Mouse (Mus musculus) adrenal gland, adult 2 months (tissue): ENCODE data around the gene Naaa. TPM values are rescaled to one million over a fixed set of nuclear protein-coding genes. Genes with fewer than 3 reads are reported as not detected.

Experiments used
- DNase-seq: peaks from one replicate; pipeline ENCODE4 v3.0.0; 2021
- long read RNA-seq: library from polyadenylated mRNA; stranded (forward); transcript quantifications from one replicate; pipeline ENCODE4 v2.0.0, GENCODE M21; 2021
- polyA plus RNA-seq: library from polyadenylated mRNA; depleted of rRNA; stranded (reverse); fragments of >200 nt; gene quantifications from 2 replicates; pipeline ENCODE4 v1.2.3, GENCODE M21; 2012; rRNA removed
- total RNA-seq, 2 experiments: library from RNA; stranded (reverse); gene quantifications; 2 replicates each; pipeline ENCODE4 v1.2.3; 2021

The Naaa gene
- total RNA-seq (10 to 100 TPM; 20.1 to 29.4 TPM), polyA plus RNA-seq (33.6 and 42.7 TPM in 2 replicates)
- long read RNA-seq, transcript Naaa-201 (11 exons, 2,414 nt) = major isoform, 12 of 14 reads
- long read RNA-seq, partial matches to known transcripts = 1 of 14 reads
- long read RNA-seq, other reads (novel, unspliced or antisense) = 1 of 14 reads

DNA sequence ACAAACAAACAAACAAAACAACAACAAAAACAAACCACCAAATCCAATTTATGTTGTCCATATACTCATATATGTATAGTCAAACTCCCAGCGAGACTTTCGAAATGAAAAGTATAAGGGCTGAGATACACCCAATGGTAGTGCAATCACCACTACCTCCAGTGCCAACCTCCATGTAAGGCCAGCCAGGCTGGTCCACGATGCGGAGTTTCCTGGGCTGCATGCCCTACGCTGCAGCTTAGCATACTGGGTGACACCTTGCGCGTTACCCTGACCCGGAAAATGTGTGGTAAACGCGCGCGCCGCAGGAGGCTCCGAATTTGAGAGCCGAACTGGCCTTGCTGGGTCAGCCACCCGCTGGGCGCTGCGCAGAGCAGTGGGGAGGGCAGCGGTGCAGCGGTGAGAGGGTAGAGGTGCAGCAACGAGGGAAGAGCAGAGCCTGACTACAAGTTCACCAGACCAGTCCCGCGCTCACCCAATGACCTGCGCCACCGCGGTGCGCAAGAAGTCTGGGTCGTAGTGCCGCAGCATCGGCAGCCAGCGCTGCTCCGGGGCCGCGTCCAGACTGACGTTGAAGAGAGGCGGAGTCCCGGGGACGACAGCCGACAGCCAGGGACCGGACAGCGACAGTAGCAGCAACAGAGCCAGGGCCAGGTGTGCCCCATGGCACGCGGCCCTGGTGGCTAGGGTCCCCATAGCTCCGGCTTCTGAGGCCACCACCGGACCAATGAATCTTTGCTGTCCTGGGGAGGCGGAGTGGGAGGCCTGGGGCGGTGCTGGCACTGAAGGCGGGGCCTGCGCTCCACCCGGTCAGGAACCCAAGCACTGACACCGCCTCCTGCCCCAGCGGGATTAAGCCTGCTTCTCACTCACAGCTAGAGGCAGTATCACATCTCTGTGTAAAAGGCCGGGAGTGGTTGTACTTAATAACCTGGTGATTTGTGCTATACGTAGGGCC, at the start of gene Naaa:
TSS of gene Naaa (minus strand) at position 734 of the 958 bp plus-strand sequence.
- DNase-seq = peak; percentile 95

DNA sequence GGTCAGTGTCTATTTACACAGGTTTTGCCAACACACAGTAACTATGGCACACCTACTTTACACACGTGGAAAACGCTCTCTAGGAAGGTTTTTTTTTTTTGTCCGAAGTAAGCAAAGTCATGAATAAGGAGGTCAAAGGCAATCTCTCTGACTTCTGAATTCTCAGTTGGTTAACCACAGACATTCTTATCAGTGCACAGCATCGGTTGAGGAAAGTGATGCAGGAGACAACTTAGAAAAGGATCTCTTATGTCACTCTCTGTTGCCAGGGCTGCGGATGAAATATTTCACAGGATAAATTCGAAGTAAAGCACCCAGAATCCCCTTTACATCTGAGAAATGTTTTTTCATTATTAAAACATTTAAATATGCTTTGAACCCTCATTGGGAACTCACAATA, 49.4 kb upstream of the Naaa start:
- no peak for DNase-seq

DNA sequence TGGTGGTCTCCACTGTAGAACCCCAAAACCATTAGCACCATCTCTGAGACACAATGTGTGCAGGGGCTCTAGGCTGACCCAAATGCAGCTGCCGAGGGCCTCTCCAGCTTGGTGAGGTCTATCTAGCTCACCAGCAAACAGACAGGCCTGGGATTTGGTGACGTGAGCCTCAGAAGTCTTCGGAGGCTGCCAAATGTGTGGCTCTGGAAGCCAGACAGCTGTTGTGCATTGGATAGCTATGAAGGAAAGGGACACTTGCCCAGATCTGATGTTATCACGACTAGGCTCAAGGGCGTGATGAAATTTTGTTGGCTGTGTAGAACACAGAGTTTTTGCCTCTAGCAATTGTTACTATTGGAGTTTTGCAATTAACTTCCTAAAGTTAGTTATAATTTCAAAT, 45.3 kb upstream of the Naaa start:
- DNase-seq = peak; percentile 69

DNA sequence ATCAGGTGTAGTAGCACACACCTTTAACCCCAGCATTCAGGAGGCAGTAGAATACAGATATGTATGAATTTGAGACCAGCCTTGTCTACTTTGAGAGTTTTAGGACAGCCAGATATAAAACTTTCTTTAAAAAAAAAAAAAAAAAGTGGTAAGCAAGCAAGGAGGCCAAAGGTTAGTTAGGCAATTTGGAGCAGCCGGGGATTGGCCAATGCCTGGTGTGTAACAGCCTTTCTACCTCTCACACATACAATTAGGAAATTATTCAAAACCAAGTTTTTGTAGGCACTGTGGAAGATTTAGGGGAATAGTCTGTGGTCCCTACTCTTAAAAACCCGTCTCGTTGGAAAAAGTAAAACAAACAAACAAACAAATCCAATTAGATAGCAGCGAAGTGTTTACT, 44.6 kb upstream of the Naaa start:
- DNase-seq = peak; percentile 23

DNA sequence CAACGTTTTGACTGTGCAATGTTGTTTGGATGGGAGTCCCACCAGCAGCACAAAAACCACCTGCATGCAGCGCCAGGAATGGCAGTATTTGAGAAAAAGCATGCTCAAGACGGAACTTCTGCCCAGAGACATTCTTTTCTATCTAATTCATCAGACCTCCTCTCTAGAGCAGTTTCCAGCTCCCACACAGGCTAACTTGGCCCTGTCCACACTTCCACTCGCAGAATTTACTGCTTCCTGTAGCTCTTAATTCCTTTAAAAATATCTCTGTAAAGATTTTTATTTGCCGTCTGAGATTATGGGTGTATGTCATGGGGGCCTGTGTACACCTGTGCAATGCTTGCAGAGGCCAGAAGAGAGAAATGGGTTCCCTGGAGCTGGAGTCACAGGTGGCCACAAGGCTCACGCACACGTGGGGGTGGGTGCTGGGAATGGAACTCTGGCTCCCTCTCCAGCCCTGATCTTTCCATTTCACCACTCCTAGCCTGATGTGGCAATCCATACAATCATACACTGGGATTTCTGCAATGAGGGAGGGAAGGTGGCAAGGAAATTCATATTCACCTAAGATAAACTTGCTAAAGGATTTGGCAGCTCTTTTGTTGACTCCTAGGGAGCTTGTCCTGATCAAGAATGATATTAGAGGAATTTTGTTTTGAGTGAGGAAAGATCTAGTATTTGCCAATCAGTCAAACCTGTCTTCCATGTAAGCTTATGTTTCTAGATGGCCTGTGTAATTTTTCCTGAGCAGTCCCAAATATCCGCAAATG, 43.8 kb upstream of the Naaa start:
- peak; percentile 32 for DNase-seq

DNA sequence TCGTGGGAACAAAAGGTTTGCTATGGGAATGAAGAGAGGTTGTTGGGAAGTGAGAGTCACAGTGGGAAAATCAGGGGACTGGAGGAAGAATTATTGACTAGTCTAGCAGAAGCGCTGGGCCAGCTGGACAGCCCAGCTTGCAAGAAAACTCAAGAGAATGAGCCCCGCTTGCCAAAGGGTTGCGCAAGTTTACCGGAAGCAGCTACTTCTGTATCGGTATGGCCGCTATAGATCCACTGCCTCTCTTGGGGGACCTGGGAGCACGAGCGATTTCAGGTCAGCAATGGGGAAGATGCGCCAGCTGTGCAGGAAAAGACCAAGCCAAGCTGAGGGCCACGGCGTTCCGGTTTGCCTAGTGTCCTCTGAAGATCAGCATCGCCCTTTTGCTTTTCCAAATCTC, 40.6 kb upstream of the Naaa start:
- no peak for DNase-seq

GRCm38 (mm10) chr5:92318119-92318518, 40.1 kb upstream of the Naaa start:
- no peak for DNase-seq

GRCm38 (mm10) chr5:92313776-92314175, 35.8 kb upstream of the Naaa start:
- DNase-seq = no peak

GRCm38 (mm10) chr5:92312046-92312715, 34.2 kb upstream of the Naaa start:
- DNase-seq = peak; percentile 80

DNA sequence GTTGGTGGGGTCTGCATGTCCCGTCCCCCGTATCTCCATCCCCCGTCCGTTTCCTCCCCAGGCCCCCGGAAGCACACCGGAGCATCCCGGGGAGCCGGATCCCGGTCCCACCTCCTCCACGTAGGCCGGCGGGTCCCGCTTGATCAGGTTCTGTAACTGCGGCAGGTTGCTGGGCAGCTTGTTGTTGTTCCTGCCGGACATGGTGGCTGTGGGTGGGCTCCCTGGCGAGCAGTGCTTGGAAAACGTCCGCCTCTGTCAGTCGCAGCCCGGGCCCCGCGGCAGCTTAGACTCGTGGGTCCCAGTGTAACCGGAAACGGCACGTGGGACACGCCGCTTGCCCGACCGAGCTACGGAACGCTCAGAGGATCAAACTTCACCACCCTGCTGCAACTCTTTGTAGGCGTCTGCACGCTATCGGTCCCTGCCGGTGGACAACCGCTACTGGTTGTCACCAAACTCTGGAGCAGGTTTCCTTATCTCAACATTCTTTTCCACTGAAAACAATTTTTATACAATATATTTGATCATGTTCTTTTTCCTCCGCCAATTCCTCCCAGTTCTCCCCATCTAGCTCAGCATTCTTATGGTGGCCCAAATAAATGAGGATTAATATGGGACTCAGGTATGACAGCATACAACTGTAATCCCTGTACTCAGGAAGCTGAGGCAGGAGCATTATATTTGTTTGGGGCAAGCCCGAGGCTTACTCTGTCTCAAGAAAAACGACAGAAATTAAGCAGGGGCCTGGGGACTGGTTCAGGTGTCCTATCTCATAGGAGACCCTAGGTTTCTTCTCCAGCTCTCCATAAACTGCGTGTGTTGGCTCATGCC, 31.9 kb upstream of the Naaa start, which contains the start of gene Sdad1:
TSS of gene Sdad1 (minus strand) at position 799 of the 831 bp plus-strand sequence.
- peak; percentile 94 for DNase-seq

DNA sequence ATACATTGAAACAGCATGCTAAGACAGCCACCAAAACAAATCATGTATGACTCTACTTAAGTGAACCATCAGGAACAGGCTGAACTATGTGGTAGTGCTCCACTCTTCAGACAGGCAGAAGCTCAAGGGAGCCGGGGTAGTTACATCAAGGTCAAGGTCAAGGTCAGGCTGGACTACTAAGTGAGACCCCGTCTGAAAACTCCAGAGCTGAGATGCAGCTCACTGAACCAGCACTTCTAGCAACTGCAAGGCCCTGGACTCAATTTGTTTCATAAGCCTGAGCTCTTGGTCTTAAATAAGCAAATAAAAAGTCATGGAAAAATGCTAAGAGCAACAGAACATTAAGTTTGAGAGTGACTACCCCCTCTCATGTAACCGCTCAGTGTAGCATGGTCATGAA, 26.3 kb upstream of the Naaa start:
- peak; percentile 25 for DNase-seq

- DNase-seq = no peak
These were observed 24.3 kb upstream of the Naaa start for GRCm38 (mm10) chr5:92302149-92302840.

DNA sequence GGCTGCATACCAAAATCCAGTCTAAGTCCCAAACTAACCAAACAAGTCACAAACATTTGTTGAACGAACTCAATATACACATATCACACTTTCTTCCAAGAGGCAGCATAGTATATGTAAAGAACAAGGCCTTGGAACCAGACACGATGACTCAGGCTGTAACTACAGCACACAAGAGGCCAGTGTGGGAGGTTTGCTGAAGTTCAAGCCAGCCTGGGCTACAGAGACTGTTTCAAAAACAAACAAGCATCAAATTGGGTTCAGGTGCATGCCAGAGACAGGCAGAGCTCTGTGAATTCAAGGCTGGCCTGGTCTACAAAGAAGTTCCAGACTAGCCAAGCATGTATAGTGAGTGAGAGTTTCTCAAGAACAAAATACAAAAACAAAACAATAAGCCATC, 16.6 kb upstream of the Naaa start:
- DNase-seq = peak; percentile 37

GRCm38 (mm10) chr5:92291652-92292414, 13.9 kb upstream of the Naaa start:
- no peak for DNase-seq

- DNase-seq = no peak
These were observed 9.9 kb upstream of the Naaa start for GRCm38 (mm10) chr5:92287840-92288239.

- no peak for DNase-seq
These were observed 5.1 kb upstream of the Naaa start for GRCm38 (mm10) chr5:92283107-92283506.

- peak; percentile 42 for DNase-seq
These were observed 4.6 kb upstream of the Naaa start for GRCm38 (mm10) chr5:92282571-92282970.

DNA sequence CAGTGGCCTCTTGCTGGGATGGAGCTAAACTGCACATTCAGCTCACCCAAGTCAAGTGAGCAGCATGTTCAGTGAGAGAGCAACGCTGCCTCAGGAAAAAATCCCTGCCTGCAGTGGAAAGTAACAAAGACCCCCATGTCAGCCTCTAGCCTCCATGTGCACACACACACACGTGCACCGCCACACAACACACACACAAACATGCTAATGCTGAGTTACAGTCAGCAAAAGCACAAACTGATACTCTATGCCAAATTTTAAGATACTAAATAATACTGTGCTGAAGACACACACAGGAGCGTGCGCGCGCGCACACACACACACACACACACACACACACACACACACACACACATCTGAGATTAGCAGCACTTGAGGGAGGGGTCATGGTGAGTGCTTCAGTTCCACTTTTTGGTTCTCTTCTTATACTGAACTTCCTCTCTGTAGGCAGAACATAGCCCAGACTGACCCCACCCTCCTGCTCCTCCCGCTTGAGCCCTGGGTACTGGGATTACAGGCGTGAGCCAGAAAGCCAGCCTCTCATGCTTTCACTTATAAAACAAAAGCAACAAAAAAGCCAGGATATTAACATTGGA, 1.1 kb upstream of the Naaa start:
- DNase-seq = no peak

DNA sequence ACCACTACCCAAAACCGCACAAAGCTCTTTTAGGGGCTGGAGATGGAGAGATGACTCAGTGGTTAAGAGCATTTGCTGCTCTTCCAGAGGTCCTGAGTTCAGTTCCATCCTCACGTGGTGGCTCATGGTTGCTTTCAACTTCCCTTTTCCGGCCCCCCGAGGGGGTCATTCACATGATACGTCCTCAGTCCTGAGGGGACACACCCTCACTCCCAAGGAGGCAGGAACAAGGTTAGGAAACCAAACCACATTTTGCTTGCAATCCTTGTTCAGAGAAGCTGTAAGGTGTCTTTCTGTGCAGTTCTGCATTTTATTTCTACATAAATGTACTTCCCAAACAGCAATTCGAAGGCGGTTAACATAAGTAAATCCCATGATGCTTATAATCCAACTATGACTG, 7.5 kb downstream of the Naaa start:
- no peak for DNase-seq
